Mouse (Mus musculus) liver, adult 2 months (tissue): ENCODE results near the gene Gnb1l. TPM values are rescaled to one million over a fixed set of nuclear protein-coding genes. Genes with fewer than 3 reads are reported as not detected.

Experiments used
- DNase-seq: peaks from one replicate; pipeline ENCODE4 v3.0.0-alpha.2; 2011; ENCODE audit warnings: low read depth, low spot score; ENCODE audit errors: extremely low read depth
- H3K27ac ChIP-seq: fragments of 200-500 bp; replicated peaks from 2 replicates; pipeline ENCODE4 v1.5.1; 2012; ENCODE audit warnings: low read depth, mild to moderate bottlenecking, control low read depth, inconsistent platforms, low read length; ENCODE audit not compliant: insufficient read depth
- H3K27me3 ChIP-seq: fragments of 200-500 bp; 2 replicates; pipeline ENCODE4 v1.6.1; 2012; ENCODE audit warnings: mild to moderate bottlenecking, moderate library complexity, low read length, inconsistent platforms; ENCODE audit not compliant: control insufficient read depth, insufficient read depth
- H3K36me3 ChIP-seq: fragments of 200-500 bp; 2 replicates; pipeline ENCODE4 v1.6.1; 2012; ENCODE audit warnings: low read length, inconsistent platforms; ENCODE audit not compliant: control insufficient read depth, insufficient read depth
- H3K4me1 ChIP-seq: fragments of 200-500 bp; 2 replicates; pipeline ENCODE4 v1.6.1; 2011; ENCODE audit warnings: low read length; ENCODE audit not compliant: control insufficient read depth, insufficient read depth
- H3K4me3 ChIP-seq: fragments of 200-500 bp; 2 replicates; pipeline ENCODE4 v1.5.1; 2011; ENCODE audit warnings: low read depth, mild to moderate bottlenecking, control low read depth, low read length, moderate library complexity; ENCODE audit not compliant: insufficient read depth
- H3K79me2 ChIP-seq: fragments of 200-500 bp; 2 replicates; pipeline ENCODE4 v1.6.1; 2012; ENCODE audit warnings: inconsistent platforms, mild to moderate bottlenecking, low read length, moderate library complexity; ENCODE audit not compliant: control insufficient read depth, insufficient read depth
- H3K9ac ChIP-seq: fragments of 200-500 bp; 2 replicates; pipeline ENCODE4 v1.6.1; 2012; ENCODE audit warnings: low read depth, mild to moderate bottlenecking, control low read depth, inconsistent platforms, low read length
- CTCF ChIP-seq: fragments of 200-500 bp; IDR thresholded peaks from 2 replicates; pipeline ENCODE4 v1.5.1; 2011; ENCODE audit warnings: low read depth, low read length, control low read depth
- POLR2A ChIP-seq: fragments of 200-500 bp; IDR thresholded peaks from 2 replicates; pipeline ENCODE4 v1.6.1; 2011; ENCODE audit warnings: low read length, control low read depth; ENCODE audit not compliant: insufficient read depth; ENCODE audit errors: extremely low read depth
- WGBS: fragments of 180-500 bp; shearing (Covaris S2); methylation state at CpG from one replicate; pipeline ENCODE4 v1.1.7; 2018; 5-methylcytosine and 5-hydroxymethylcytosine counted together
- polyA plus RNA-seq: library from polyadenylated mRNA; depleted of rRNA; stranded (reverse); fragments of >200 nt; gene quantifications from 2 replicates; pipeline ENCODE4 v1.2.3, GENCODE M21; 2012
- total RNA-seq: library from RNA; depleted of rRNA; stranded (reverse); fragments of >200 nt; gene quantifications from 2 replicates; pipeline ENCODE4 v1.2.3, GENCODE M21; 2014

Gnb1l gene
- total and polyA plus RNA-seq, 2 experiments, result 1.4 to 4.8 TPM

DNA sequence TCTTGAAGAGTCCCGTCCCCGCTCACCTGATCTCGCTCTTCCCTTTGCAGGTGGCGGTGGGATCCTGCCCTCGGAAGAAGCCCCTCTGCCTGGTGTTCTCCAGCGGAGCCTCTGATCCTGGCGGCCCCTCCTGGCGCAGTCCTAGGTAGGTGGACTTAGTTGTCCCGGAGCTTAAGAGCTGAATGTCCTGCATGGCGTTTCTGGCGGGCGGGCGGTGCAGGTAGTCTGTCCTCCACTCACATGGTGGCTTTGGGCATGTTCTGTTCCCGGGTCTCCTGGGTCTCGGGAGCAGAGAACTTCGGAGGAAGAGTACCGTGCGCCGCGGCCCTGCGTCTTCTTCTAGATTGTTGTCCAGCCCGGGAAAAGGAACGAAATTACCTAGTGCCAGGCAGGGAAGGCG is 483 bp downstream of the Gnb1l start:
- H3K4me3 ChIP-seq, result peak overlapping the region; percentile 90
- no peaks in the 10 kb centered on the region for H3K79me2 ChIP-seq
- DNase-seq, result peak; percentile 22
- no peaks in the 10 kb centered on the region for H3K36me3 ChIP-seq
- H3K27me3 ChIP-seq, result no peaks in the 10 kb centered on the region
- no peak for TF ChIP-seq POLR2A
- peak overlapping the region; percentile 89 for H3K9ac ChIP-seq
- under 1% methylated on average over 24 of the region's 24 CpGs for WGBS
- H3K27ac ChIP-seq, result no peak overlapping the region
- H3K4me1 ChIP-seq, result peaks cover 10% of the 10 kb centered on the region

DNA sequence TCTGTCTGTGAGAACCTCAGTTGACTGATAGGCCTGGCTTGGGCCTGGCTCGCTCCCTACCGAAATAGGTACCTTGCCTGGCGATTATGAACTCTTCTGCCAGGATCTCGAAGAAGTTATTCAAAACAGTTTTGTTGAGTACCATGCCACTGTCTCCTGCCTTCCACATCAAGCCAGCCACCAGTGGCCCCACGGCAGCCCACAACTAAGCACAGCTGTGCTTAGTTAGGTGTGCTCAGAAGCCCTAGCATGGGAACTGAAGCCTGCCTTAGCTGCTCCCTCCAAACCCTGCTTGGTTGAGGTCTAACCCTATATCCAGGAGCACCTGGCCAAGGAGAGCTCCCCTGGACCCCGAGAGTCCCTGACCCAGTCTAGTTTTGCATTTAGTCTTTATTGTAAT is 3.0 kb downstream of the Gnb1l start:
- 97% methylated on average over 6 of the region's 6 CpGs for WGBS
- Histone ChIP-seq H3K4me1 (peaks cover 10% of the 10 kb centered on the region), H3K36me3 (no peaks in the 10 kb centered on the region), H3K27ac (no peak overlapping the region), H3K4me3 (no peak overlapping the region), H3K79me2 (no peaks in the 10 kb centered on the region), H3K27me3 (no peaks in the 10 kb centered on the region), H3K9ac (no peak overlapping the region)
- TF ChIP-seq CTCF (no peak), POLR2A (no peak)
- no peak for DNase-seq

DNA sequence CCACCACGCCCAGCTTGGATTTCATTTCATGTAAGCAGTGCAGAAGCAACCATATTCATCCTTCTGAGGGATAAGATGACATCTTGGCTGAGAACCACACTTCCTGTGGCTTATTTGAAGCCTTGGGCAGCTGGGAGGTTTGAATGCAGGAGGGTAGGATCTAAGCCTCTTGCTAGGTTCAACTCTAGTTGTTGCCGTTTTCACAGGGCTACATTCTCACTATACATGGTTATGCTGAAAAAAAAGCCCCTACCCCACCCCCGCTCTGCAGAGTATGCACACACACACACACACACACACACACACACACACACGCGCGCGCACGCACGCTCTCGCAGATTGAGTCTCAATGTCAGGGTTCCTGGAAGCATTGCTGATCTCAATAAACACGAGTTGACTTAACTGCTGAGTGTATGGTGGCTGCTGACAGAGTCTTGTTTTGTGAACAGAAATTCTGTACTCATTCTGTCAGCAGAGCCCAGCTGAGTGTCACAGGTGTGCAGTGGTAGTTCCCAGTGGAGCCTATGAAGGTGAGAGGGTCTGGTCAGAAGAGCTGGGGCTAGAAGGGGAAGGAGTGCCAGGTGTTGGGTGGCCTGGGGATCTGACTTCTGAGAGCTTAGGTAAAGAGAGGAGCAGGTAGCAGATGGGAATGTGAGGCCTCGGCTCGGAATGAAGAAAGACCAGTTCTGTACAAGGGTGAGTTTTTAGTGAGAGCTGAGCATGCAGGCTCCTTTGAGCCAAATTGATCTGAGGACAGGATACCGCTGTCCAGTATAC is 5.2 kb downstream of the Gnb1l start:
- Histone ChIP-seq H3K9ac (no peak overlapping the region), H3K27ac (no peak overlapping the region), H3K79me2 (no peaks in the 10 kb centered on the region), H3K4me3 (no peak overlapping the region), H3K27me3 (no peaks in the 10 kb centered on the region), H3K36me3 (no peaks in the 10 kb centered on the region), H3K4me1 (peaks cover 6% of the 10 kb centered on the region; the same call in 1 of the 2 replicates)
- DNase-seq, result no peak
- 90% methylated on average over 14 of the region's 14 CpGs for WGBS
- TF ChIP-seq POLR2A, result no peak
- TF ChIP-seq CTCF, result no peak

DNA sequence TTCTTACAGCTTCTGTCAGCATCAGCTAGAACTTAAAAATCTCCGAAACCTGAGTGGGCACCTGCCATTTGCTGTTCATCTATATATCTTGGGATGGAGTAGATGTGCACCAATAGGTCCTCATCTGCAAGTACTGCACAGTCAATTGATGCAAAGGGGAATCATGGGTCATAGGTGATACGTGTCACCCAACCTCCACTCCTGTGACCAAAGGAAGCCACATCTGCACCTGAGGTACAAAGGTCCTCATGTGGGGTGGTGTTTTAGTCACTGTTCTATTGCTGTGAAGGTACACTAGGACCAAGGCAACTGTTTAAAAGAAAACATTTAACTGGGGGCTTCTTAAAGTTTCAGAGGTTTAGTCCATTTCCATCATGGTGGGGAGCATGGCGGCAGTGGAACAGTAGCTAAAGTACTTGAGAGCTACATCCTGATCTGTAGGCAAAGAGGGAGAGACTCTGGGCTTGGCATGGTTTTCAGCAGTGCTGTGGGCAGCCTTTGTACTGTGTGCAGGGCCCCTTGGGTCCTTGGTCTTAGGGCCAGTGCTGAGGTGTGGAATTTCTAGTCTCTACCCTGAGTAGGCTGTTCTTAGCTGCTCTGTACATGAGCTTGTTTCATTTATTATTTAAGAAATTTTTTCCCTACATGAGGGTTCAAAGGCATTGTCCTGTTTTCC is 8.1 kb downstream of the Gnb1l start:
- no peaks in the 10 kb centered on the region for H3K36me3 ChIP-seq
- no peak overlapping the region for H3K4me3 ChIP-seq
- DNase-seq, result no peak
- no peaks in the 10 kb centered on the region for H3K27me3 ChIP-seq
- H3K79me2 ChIP-seq, result no peaks in the 10 kb centered on the region
- no peak overlapping the region for H3K27ac ChIP-seq
- no peak for TF ChIP-seq CTCF
- TF ChIP-seq POLR2A, result no peak
- H3K4me1 ChIP-seq, result no peaks in the 10 kb centered on the region
- H3K9ac ChIP-seq, result no peak overlapping the region
- WGBS, result 92% methylated on average over 3 of the region's 3 CpGs

DNA sequence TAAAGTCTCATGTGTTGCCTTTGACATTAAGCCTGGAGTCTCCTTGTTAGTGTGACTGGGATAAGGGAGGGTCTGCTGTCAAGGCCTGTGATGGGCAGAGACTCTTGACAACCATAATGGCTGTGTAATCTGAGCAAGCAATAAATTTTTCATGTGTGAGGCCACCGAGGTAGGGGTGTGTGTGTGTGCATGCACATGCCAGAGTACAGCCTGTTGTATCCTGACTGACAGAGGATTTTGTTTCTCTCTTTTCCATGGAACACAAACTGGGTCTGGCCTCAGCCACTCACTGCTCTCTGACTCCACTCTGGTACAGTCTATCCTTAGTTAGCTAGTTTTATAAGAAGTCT is 8.7 kb downstream of the Gnb1l start:
- H3K36me3 ChIP-seq, result no peaks in the 10 kb centered on the region
- no peak overlapping the region for H3K27ac ChIP-seq
- no peaks in the 10 kb centered on the region for H3K27me3 ChIP-seq
- no peak overlapping the region for H3K9ac ChIP-seq
- no peak overlapping the region for H3K4me3 ChIP-seq
- no peaks in the 10 kb centered on the region for H3K79me2 ChIP-seq
- WGBS, result 77% methylated on average over 1 of the region's 1 CpGs
- DNase-seq, result no peak
- no peak for TF ChIP-seq CTCF
- no peak for TF ChIP-seq POLR2A
- H3K4me1 ChIP-seq, result no peaks in the 10 kb centered on the region

DNA sequence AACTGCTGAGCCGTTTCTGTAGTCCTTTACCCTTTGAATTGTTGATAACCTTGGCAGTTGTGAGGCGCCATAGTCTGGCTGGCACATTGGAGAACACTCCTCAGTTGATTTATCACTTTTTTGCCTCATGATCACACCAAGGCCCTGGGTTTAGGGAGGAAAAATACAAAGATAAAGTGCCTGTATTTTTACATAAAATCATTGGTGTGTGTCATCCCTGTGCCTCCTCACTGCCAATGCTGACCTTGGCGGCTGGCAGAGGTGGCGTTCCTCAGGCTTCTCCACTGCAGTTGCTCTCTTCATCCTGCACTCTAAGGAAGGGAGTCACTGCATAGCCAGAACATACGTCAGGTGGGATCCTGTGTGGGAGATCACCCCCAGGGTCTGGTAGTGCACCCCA is 13.2 kb downstream of the Gnb1l start:
- WGBS, result 87% methylated on average over 5 of the region's 5 CpGs
- no peak overlapping the region for H3K27ac ChIP-seq
- H3K9ac ChIP-seq, result no peak overlapping the region
- no peak for TF ChIP-seq POLR2A
- TF ChIP-seq CTCF, result no peak
- DNase-seq, result no peak
- H3K79me2 ChIP-seq, result no peaks in the 10 kb centered on the region; the same call in 1 of the 2 replicates
- no peaks in the 10 kb centered on the region for H3K27me3 ChIP-seq
- no peak overlapping the region for H3K4me3 ChIP-seq
- H3K4me1 ChIP-seq, result no peaks in the 10 kb centered on the region
- H3K36me3 ChIP-seq, result no peaks in the 10 kb centered on the region
